Mouse (Mus musculus): ENCODE results near the gene Rab11fip3. TPM values are rescaled to one million over a fixed set of nuclear protein-coding genes. Genes with fewer than 3 reads are reported as not detected.

Rab11fip3 gene
- total RNA-seq, 2 experiments from 2014 or later: 106 TPM

DNA sequence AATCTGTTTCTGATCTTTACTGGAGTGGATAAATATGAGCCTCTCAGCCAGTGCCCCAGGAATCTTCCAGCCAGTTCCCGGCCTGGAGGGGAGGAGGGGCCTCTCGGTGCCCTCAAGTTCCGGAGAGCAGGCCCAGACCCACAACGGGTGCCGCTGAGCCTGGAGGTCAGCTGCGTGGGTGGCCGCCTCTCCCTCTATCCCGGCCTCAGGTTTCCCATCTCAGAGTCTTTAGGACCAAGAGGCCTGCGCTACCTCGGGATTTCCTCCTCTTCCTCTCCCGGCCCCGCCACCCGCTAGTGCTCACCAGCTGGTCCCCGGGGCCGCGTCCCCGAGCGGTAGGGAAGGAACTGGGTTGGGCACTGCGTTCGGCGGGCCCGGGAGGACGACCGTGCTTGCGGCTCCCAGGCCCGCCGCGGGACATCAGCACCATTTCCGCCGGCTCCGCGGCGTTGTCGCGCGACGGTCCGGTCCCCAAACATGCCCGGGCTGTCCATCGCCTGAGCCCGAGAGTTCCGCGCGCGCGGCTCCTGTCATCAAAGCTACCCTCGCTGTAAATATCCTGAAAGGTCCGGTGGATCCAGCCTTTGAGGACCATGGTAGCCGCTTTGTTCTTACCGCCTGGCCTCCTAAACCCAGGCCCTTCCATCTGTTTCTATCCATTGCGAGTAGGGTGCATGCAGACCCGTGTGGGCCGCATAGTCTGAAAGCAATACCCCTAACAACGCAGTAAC, 127.7 kb downstream of the Rab11fip3 start:
- peak; percentile 68 to 80 for DNase-seq (ENCODE audit: low spot score in 2 of 2)

Other genes with a start within 250 kb of the Rab11fip3 start
- gene Wdr24, start 245.9 kb downstream of the Rab11fip3 start, total RNA-seq (2021): 10 to 100 TPM; 22.6 to 26.4 TPM
- gene Jmjd8, start 240.7 kb downstream of the Rab11fip3 start, total RNA-seq (2021): 10 to 100 TPM; 52.7 to 55.5 TPM
- gene Stub1, start 236.2 kb downstream of the Rab11fip3 start, total RNA-seq (2021): 100 to 1,000 TPM; 158 to 165 TPM
- 10 to 100 TPM; 42.1 to 43.4 TPM for gene Rhbdl1, start 232.3 kb downstream of the Rab11fip3 start, total RNA-seq (2021)
- 10 to 100 TPM; 21.9 to 22.1 TPM for gene Gm20683, start 227.8 kb downstream of the Rab11fip3 start, total RNA-seq (2021)
- 100 to 1,000 TPM in 1 of 2 experiments, 10 to 100 TPM in 1; 98.3 to 109 TPM for gene Rhot2, start 224.7 kb downstream of the Rab11fip3 start, total RNA-seq (2021)
- 10 to 100 TPM; 20.1 to 21.7 TPM for gene Wdr90, start 208.1 kb downstream of the Rab11fip3 start, total RNA-seq (2021)
- 10 to 100 TPM; 23.3 to 23.7 TPM for gene Mcrip2, start 200.8 kb downstream of the Rab11fip3 start, total RNA-seq (2021)
- gene Mettl26, start 194.5 kb downstream of the Rab11fip3 start, total RNA-seq (2021): 10 to 100 TPM; 36.3 TPM
- 1 to 10 TPM; 1.7 to 2.2 TPM for gene Wfikkn1, start 188.7 kb downstream of the Rab11fip3 start, total RNA-seq (2021)
- 10 to 100 TPM; 49.4 to 54.7 TPM for gene Rab40c, start 149.8 kb downstream of the Rab11fip3 start, total RNA-seq (2021)
- 100 to 1,000 TPM; 108 to 113 TPM for gene Pigq, start 124.6 kb downstream of the Rab11fip3 start, total RNA-seq (2021)
- gene Nhlrc4, start 124.6 kb downstream of the Rab11fip3 start, total RNA-seq (2021): under 1 TPM; 0.32 to 0.36 TPM
- under 1 TPM; 0.99 TPM for gene A930017K11Rik, start 117.0 kb downstream of the Rab11fip3 start, total RNA-seq (2021)
- gene Capn15, start 83.8 kb downstream of the Rab11fip3 start, total RNA-seq (2021): 10 to 100 TPM; 50.6 to 54.1 TPM
- 10 to 100 TPM; 27.4 to 29.7 TPM for gene Decr2, start 20.8 kb upstream of the Rab11fip3 start, total RNA-seq (2021)
- gene Nme4, start 26.0 kb upstream of the Rab11fip3 start, total RNA-seq (2021): 1 to 10 TPM; 3.8 to 5.8 TPM
- gene Tmem8, start 43.7 kb upstream of the Rab11fip3 start, total RNA-seq (2021): 10 to 100 TPM; 12.0 to 13.2 TPM
- gene Mrpl28, start 53.9 kb upstream of the Rab11fip3 start, total RNA-seq (2021): 10 to 100 TPM; 68.8 to 70.0 TPM
- gene Axin1, start 69.1 kb upstream of the Rab11fip3 start, total RNA-seq (2021): 10 to 100 TPM; 28.3 to 28.5 TPM
- gene Pdia2, start 129.5 kb upstream of the Rab11fip3 start, total RNA-seq (2021): under 1 TPM; 0.18 to 0.35 TPM
- gene Rgs11, start 133.4 kb upstream of the Rab11fip3 start, total RNA-seq (2021): 10 to 100 TPM; 32.4 to 41.9 TPM
- gene Arhgdig, start 138.2 kb upstream of the Rab11fip3 start, total RNA-seq (2021): 10 to 100 TPM; 64.8 to 65.1 TPM
- 10 to 100 TPM; 19.6 to 21.4 TPM for gene Fam234a, start 174.7 kb upstream of the Rab11fip3 start, total RNA-seq (2021)
- 10 to 100 TPM; 87.4 to 91.8 TPM for gene Luc7l, start 183.3 kb upstream of the Rab11fip3 start, total RNA-seq (2021)

Data from layer of hippocampus, adult 18-20 months (tissue).